In the genomic region with DNA sequence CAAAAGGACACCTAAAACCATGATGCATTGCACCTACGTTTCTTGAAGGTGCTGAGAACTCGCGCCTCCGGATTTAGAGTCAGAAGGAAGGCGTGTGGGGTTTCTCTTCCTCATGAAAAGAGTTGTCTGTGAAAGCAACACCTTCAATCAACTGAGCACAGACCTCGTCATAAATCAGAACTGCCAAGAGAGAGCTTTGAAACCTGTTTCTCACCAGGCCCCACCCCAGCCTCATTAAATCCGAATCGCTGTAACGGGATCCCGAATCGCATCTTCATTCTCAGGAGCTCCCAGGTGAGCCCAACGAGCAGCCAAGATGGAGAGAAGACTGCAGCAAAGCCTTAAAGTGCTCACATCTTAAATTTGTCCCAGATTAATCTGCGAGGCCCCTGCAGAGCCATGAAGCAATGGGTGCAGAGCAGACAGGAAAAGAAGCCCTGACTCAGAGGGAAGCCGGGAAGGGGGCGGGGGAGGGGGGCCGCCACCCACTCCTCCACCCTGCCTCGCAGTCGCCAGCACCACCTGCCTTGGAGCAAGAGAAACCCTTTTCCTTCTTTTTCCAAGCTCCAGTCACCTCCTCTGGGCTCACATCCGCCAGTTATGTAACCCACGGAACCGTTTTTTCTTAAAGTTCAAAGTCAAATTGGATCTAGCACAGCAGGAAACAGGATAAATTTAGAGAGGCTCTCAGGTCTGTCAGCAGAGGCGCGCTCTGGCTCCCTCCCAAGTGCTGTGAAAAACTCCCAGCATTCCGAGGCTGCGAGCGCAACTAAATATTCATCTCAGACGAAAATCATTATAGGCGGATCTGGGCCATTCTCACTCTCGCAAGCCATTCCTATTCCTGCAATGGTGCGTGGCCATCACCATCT, we compare ENCODE assay signal across 8 mouse cellular contexts. TPM values are rescaled to one million over a fixed set of nuclear protein-coding genes. Genes with fewer than 3 reads are reported as not detected.
DNase-seq lines count a peak whose midpoint lies in the region; ATAC-seq and TF ChIP-seq lines count a peak whose summit lies in the region.

No protein-coding gene starts in this region.

- H3K27me3 ChIP-seq in Patski, result no peaks in the 10 kb centered on the region
- peaks cover 8% of the 10 kb centered on the region for H3K27me3 ChIP-seq in hindbrain, embryonic 16.5 days (replicated peaks; ENCODE audit: control insufficient read depth, insufficient read depth, low read length)
- H3K27me3 ChIP-seq in lung, postnatal 0 days (replicated peaks; ENCODE audit: insufficient read depth, low read length), result 0 out of 2 replicates have a peak, but pooled peaks cover 5% of the 10 kb centered on the region

- POLR2A ChIA-PET in Patski (lab: Charles Lee), result no interaction called here

- no peaks in the 10 kb centered on the region for H3K9me3 ChIP-seq in hindbrain, embryonic 16.5 days (ENCODE audit: control insufficient read depth, low read length)
- H3K9me3 ChIP-seq in lung, postnatal 0 days (ENCODE audit: low read length), result no peaks in the 10 kb centered on the region

- H3K27ac ChIP-seq in gastrocnemius, adult 2 months, result peak overlapping the region; percentile 80
- H3K27ac ChIP-seq in hindbrain, embryonic 16.5 days (ENCODE audit: low read depth, low read length), result no peak overlapping the region
- no peak overlapping the region for H3K27ac ChIP-seq in lung, postnatal 0 days (ENCODE audit: low read length)

- peak overlapping the region; percentile 71 for H3K4me2 ChIP-seq in hindbrain, embryonic 16.5 days (ENCODE audit: low read length)
- peak overlapping the region; percentile 55 for H3K4me2 ChIP-seq in lung, postnatal 0 days (replicated peaks; ENCODE audit: low read depth, low read length)

- CTCF ChIA-PET in Patski (lab: Charles Lee), result interaction anchor here (1.0 kb wide), 1 partner anchor 11 kb away, joined by 3 read pairs; no protein-coding TSS in a partner anchor

- ATAC-seq in Patski, result peak; percentile 23
- peak; percentile 63 for ATAC-seq in hindbrain, embryonic 16.5 days
- ATAC-seq in lung, postnatal 0 days, result peak; percentile 68

- intact Hi-C loops in gastrocnemius, adult 2 months (cut with DNase I), result no loop called here

- in situ Hi-C loops in Patski (cut with MboI; ENCODE audit: low pct_unique_long_range_greater_than_20kb), result no loop called here

- H3K36me3 ChIP-seq in hindbrain, embryonic 16.5 days (ENCODE audit: control insufficient read depth, insufficient read depth, low read length), result no peaks in the 10 kb centered on the region
- no peaks in the 10 kb centered on the region for H3K36me3 ChIP-seq in lung, postnatal 0 days (ENCODE audit: insufficient read depth, low read length)

- no peak for TF ChIP-seq CTCF in Patski (IDR thresholded peaks at IDR 0.05)
- TF ChIP-seq CTCF in gastrocnemius, adult 2 months (IDR thresholded peaks at IDR 0.05), result no peak
- no peak for TF ChIP-seq CTCF in lung, postnatal 0 days (IDR thresholded peaks at IDR 0.05)

- 2% methylated on average over 30 of the region's 30 CpGs for WGBS in hindbrain, embryonic 16.5 days
- WGBS in lung, postnatal 0 days, result 3% methylated on average over 30 of the region's 30 CpGs

- peaks cover 14% of the 10 kb centered on the region for H3K4me1 ChIP-seq in hindbrain, embryonic 16.5 days (ENCODE audit: control insufficient read depth, insufficient read depth, low read depth, low read length)
- peaks cover 5% of the 10 kb centered on the region; the same call in 1 of the 2 replicates for H3K4me1 ChIP-seq in lung, postnatal 0 days (ENCODE audit: insufficient read depth, low read depth, low read length)

- peak overlapping the region; percentile 55 for H3K9ac ChIP-seq in hindbrain, embryonic 16.5 days (ENCODE audit: low read depth, low read length)
- no peak overlapping the region for H3K9ac ChIP-seq in lung, postnatal 0 days (replicated peaks; ENCODE audit: low read depth)

- no peak for TF ChIP-seq EP300 in lung, postnatal 0 days (IDR thresholded peaks at IDR 0.05)

- no peak for DNase-seq in Patski (ENCODE audit: low read depth, low spot score)
- peak; percentile 75 to 77 for DNase-seq in cerebellum, postnatal 36 days
- DNase-seq in gastrocnemius, adult 2 months, result peak; percentile 74
- peak; percentile 76 to 78 for DNase-seq in layer of hippocampus, postnatal 36 days
- peak; percentile 73 for DNase-seq in lung, postnatal 0 days (ENCODE audit: low spot score)
- peak; percentile 88 for DNase-seq in right cerebral cortex, postnatal 14 days
- no peak for DNase-seq in thymus, postnatal 4 days

- H3K4me3 ChIP-seq in gastrocnemius, adult 2 months, result peak overlapping the region; percentile 66
- H3K4me3 ChIP-seq in hindbrain, embryonic 16.5 days (ENCODE audit: low read length), result peak overlapping the region; percentile 38
- H3K4me3 ChIP-seq in lung, postnatal 0 days (ENCODE audit: low read depth, low read length), result peak overlapping the region; percentile 14

RNA-seq across cellular contexts. Expression of a gene that starts 51.7 kb away (rescaled TPM):
- 100 TPM for polyA plus RNA-seq in Patski (2021)
- 10 to 100 TPM; 45.4 to 51.9 TPM for total RNA-seq in gastrocnemius, adult 2 months (2021)
- 73.8 and 77.7 TPM in 2 replicates for polyA plus RNA-seq in hindbrain, embryonic 16.5 days (2015; fragmentation: Nextera tagmentation; extraction: Ambion mirVana)
- 10 to 100 TPM; 88.2 to 97.5 TPM for total RNA-seq in layer of hippocampus, postnatal 36 days (2021)
- polyA plus RNA-seq in lung, postnatal 0 days (2015; fragmentation: Nextera tagmentation; extraction: Ambion mirVana), result 34.7 and 38.1 TPM in 2 replicates

RNA-seq across cellular contexts. Expression of a gene that starts 52.5 kb away (rescaled TPM):
- polyA plus RNA-seq in Patski (2021), result 27.7 TPM
- 1 to 10 TPM; 5.2 to 7.8 TPM for total RNA-seq in gastrocnemius, adult 2 months (2021)
- 5.7 and 6.4 TPM in 2 replicates for polyA plus RNA-seq in hindbrain, embryonic 16.5 days (2015; fragmentation: Nextera tagmentation; extraction: Ambion mirVana)
- total RNA-seq in layer of hippocampus, postnatal 36 days (2021), result 10 to 100 TPM; 47.0 to 49.1 TPM
- 3.1 TPM in 2 replicates for polyA plus RNA-seq in lung, postnatal 0 days (2015; fragmentation: Nextera tagmentation; extraction: Ambion mirVana)

Comparison
In these comparisons a context has a peak if more than half of its experiments do, and no peak if none do; other contexts are left out.
1. DNase-seq: peak in cerebellum, postnatal 36 days (2 of 2), gastrocnemius, adult 2 months (single experiment), layer of hippocampus, postnatal 36 days (2 of 2), lung, postnatal 0 days (single experiment) and right cerebral cortex, postnatal 14 days (single experiment); none in Patski (single experiment) and thymus, postnatal 4 days (single experiment).
2. H3K4me3 ChIP-seq: peak in every context shown above with its lines; median percentile 66 in gastrocnemius, adult 2 months; 38 in hindbrain, embryonic 16.5 days; 14 in lung, postnatal 0 days.
3. Peak in every context shown above with its lines, with median percentiles within 50 percentile points of each other: ATAC-seq.